Mouse (Mus musculus) CD8-positive naive resting alpha-beta T cell, adult 2 months (primary cell): ENCODE data around the gene Sf3b4.
"Not testable (repeated sequence)": the region's sequence is repeated elsewhere in the genome, so short reads cannot be mapped to it uniquely, and the experiment has no call there.

Source experiments
- DNase-seq, 2 experiments: peaks; one replicate each; pipeline ENCODE4 v3.0.0; 2022; ENCODE audit warnings: low read depth in 2 of 2, low spot score in 2 of 2

The Sf3b4 gene

GRCm38 (mm10) chr3:96173185-96173584 lies 1.1 kb downstream of the Sf3b4 start:
- no peak for DNase-seq

DNA sequence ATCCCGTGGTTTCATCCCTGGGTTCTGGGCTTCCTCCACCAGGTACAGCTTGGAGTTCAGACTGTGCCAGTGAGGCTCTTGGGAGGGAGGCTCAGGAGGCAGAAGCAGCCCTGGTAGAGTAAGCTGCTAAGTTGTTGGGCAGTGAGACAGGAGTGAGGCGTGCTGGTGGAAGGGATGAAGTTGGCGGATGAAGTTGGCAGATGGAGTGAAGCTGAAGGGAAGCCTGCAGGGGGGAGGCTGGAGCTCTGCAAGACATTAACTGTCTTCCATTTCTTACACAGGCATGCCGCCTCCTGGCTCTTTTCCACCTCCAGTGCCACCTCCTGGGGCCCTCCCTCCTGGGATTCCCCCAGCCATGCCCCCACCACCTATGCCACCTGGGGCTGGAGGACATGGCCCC lies 1.9 kb downstream of the Sf3b4 start:
- DNase-seq = not testable (repeated sequence)

- DNase-seq = no peak
These were observed 3.1 kb downstream of the Sf3b4 start for GRCm38 (mm10) chr3:96175251-96175650.

DNA sequence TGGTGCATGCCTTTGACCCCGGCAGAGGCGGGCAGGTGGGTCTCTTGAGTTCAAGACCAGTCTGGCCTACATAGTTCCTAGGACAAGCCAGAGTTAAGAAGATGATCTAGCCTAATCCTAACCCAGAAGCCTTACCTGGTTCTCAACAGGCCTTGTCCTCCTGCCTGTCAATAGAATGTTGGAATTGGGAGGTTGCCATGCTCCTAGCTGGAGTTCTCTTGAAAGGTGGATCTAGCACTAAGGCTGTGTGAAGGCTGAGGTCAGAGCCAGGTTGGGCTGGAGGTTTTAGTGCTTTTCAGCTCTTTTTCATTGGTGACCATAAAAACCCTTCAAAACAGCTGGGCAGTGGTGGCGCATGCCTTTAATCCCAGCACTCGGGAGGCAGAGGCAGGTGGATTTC lies 6.3 kb downstream of the Sf3b4 start:
- DNase-seq = no peak

DNA sequence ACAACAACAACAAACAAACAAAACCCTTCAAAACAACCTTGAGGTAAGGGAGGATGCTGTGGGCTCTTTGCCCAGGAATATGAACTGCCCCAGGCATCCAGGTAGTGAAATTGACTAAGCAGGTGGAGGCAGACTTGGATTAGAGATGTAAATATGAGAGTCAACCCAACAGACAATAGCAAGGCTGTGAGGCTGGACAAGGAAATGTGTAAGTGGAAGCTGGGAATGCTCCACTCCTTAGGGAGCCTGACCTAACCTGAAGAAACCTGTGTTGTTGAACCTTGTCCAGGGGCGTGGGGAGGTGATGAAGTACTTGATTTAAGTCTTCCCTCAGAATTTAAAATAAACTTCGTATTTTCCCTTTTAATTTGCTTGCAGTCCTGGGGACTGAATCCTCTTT lies 6.8 kb downstream of the Sf3b4 start:
- no peak for DNase-seq

- no peak for DNase-seq
These were observed 7.4 kb downstream of the Sf3b4 start for GRCm38 (mm10) chr3:96179531-96179930.

GRCm38 (mm10) chr3:96180727-96181477 lies 8.8 kb downstream of the Sf3b4 start, which contains the start of gene Sv2a:
Sv2a (plus strand) TSS chr3:96181151.
- peak; percentile 32 to 49 for DNase-seq

GRCm38 (mm10) chr3:96181510-96182381 lies 9.6 kb downstream of the Sf3b4 start:
- no peak for DNase-seq

GRCm38 (mm10) chr3:96182382-96182776 lies 10.2 kb downstream of the Sf3b4 start:
- no peak for DNase-seq

DNA sequence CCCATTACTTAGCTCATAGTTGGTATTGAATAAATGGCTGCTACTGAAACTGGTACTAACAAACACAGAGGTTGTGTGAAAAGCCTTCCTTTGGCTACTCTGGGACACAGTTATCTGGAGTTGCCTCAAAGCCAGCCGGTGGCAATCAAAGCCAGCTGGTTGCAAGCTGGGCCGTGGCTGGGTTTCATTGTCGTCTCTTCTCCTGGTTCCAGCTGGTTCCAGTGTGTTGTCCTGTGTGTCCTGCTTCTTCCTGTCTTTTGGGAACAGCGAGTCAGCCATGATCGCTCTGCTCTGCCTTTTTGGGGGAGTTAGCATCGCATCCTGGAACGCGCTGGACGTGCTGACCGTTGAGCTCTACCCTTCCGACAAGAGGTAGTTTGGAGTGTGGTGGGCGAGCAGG lies 20.8 kb downstream of the Sf3b4 start:
- no peak for DNase-seq

- peak in 1 of 2 experiments; percentile 24 for DNase-seq
These were observed 22.8 kb downstream of the Sf3b4 start for GRCm38 (mm10) chr3:96194966-96195365.

DNA sequence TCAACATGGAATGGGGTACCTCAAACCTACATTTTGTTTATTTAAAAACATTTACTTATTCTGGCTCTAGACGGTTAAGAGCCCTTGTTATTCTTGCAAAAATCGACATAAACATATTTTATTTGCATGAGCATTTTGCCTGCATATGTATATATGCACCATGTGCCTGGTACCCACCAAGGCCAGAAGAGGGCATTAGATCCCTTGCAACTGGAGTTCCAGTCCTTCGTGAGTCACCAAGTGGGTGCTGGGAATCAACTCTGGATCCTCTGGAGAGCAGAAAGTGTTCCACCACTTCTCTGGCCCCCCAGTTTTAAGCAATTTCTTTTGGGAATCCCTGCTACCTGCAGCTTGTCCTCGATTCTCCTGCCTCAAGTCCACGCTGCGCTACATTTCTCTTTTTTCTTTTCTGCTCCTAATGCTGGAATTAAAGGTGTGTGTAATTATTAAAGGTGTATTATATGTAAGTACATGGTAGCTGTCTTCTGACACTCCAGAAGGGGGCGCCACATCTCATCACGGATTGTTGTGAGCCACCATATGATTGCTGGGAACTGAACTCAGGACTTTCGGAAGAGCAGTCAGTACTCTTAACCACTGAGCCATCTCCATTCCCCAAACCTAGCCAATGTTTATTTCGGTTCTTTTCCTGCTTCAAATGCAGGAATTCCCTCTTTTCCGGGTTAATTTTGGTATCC lies 23.6 kb downstream of the Sf3b4 start:
- DNase-seq = no peak

- no peak for DNase-seq
These were observed 24.5 kb downstream of the Sf3b4 start for GRCm38 (mm10) chr3:96196437-96197128.

- peak; percentile 82 to 84 for DNase-seq
These were observed 25.1 kb downstream of the Sf3b4 start for GRCm38 (mm10) chr3:96197129-96197749.

DNA sequence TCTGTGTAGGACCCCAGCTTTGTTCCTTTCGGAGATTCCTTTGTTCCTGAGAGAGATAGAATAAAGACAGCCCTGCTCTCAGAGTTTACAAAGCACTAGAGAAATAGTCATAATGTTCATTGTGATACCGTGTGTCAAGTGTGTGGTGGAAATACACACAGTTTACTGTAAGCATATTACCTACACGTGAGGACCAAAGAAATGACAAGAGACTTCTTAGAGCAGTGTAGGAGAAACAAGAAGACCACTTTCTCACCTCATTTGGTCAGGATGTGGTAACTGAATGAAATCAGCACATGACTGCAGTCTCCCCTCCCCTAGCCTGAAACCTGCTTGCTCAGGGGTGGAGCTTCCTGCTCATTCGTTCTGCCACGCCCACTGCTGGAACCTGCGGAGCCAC lies 26.0 kb downstream of the Sf3b4 start:
- peak; percentile 60 to 72 for DNase-seq

DNA sequence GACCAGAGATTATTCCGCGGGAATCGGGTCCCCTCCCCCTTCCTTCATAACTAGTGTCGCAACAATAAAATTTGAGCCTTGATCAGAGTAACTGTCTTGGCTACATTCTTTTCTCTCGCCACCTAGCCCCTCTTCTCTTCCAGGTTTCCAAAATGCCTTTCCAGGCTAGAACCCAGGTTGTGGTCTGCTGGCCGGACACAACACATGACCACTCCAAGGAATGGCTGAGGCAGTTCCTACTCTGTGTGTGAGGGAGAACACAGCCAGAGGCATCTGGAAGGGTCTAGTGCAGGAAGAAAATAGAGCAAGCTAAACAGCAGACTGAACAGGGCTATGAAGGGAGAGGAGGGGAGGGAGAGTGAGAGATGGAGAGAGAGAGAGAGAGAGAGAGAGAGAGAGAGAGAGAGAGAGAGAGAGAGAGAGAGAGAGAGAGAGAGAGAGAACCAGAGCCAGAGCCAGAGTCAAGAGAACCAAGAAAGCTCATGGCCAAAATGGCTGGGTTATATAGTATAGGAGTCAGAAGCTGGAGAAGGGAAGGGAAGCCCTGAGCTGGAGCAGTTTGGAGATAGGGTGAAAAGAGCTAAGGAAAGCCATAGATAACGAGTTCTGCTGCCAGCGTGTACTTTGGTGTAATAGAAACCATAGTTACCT lies 26.6 kb downstream of the Sf3b4 start:
- not testable (repeated sequence) for DNase-seq

- no peak for DNase-seq
These were observed 27.6 kb downstream of the Sf3b4 start for GRCm38 (mm10) chr3:96199731-96200130.

DNA sequence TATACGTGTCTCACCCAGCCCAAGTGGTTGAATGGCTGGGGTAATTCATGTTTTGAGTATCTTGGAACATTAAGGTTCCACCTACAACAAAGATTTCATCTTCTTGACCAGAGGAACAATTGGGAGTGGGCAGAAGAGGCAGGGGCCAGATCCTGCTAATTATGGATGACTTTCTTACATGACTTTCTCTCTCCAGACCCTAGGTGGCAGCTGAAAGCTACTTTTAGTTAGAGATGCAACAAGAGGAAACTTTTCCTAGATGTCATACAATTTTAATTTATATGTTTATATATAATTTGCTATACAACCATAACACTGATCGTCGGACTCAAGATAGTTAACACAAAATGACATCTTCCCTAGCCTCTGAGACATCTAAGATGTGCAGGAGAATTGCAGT lies 35.7 kb downstream of the Sf3b4 start:
- no peak for DNase-seq

DNA sequence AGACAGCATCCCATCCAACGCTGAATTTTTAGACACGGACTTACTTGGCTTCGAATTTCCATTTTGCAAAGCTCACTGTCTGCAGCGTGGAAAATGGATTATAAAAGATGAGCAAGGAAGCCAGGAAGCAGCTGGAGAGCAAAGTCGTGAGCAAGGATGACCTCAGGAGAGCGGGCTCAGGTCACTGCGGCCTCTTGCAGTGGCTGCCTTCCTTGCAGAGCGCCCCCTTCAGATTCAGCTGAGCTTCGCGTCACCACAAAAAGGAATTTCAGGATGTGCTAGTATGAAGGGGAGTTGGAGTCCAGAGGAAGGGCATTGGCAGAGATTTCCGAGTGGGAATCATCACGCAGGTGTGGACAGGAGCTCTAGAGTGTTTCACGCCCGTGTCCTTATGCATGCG lies 37.1 kb downstream of the Sf3b4 start:
- DNase-seq = no peak

DNA sequence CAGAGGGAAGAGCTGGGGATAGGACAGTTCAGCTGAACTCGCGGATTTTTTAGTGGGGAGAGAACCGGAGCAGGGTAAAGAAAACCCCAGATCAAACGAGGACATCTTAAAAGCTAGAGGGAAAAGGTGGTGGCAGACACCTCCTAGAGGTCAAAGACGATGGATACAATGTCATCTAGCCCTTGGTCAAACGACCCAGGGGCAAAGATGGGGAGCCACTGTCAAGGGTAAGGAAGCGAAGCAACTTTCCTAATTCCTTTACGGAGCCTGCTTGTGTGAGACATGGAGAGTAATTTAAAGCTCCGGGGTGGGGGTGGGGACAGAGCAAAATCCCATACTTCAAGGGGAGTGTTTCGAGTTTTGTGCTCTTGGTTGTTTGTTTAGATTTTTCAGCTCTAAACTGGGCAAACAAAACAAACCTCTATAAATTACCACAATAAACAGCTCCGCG lies 47.1 kb downstream of the Sf3b4 start:
- peak; percentile 36 to 54 for DNase-seq
